Comparison of ENCODE assay signal across 10 mouse cellular contexts in genomic region chr5:57868702-57869101, GRCm38 (mm10).
A peak's percentile ranks its signal among the peaks of the same experiment; 100 is the strongest.
DNase-seq lines count a peak whose midpoint lies in the region; ATAC-seq and TF ChIP-seq lines count a peak whose summit lies in the region.
"Had no signal": no experiment of that assay in that cellular context is flagged by ENCODE, and none has a peak within 500 bp of the region (broad histone marks: within the 10 kb centered on the region; RNA-seq: fewer than 3 reads in every experiment).

No protein-coding gene starts in this region.

- H3K36me3 ChIP-seq in heart, embryonic 13.5 days: no peaks in the 10 kb centered on the region
- H3K36me3 ChIP-seq in thymus, adult 2 months (ENCODE audit: control insufficient read depth, insufficient read depth, low read length): no peaks in the 10 kb centered on the region
- no peaks in the 10 kb centered on the region for H3K36me3 ChIP-seq in kidney, postnatal 0 days (ENCODE audit: insufficient read depth, low read length)

- no peak for ATAC-seq in heart, embryonic 13.5 days (ENCODE audit: extremely low read depth, insufficient number of reproducible peaks, low FRiP score, low TSS enrichment)
- 0 out of 2 replicates have a peak, but pooled peaks have one; percentile 29 for ATAC-seq in kidney, postnatal 0 days (replicated peaks; ENCODE audit: low FRiP score, low read depth)

- H3K4me1 ChIP-seq in heart, embryonic 13.5 days: peaks cover 33% of the 10 kb centered on the region
- H3K4me1 ChIP-seq in thymus, adult 2 months (replicated peaks; ENCODE audit: control insufficient read depth, insufficient read depth, low read length): no peaks in the 10 kb centered on the region
- no peaks in the 10 kb centered on the region for H3K4me1 ChIP-seq in kidney, postnatal 0 days (replicated peaks; ENCODE audit: insufficient read depth, low read length)

- peak overlapping the region; percentile 43 for H3K4me2 ChIP-seq in heart, embryonic 13.5 days
- H3K4me2 ChIP-seq in kidney, postnatal 0 days (ENCODE audit: low read length): peak overlapping the region; percentile 4; the same call in 1 of the 2 replicates

- no peak for TF ChIP-seq POLR2A in thymus, adult 2 months (IDR thresholded peaks at IDR 0.05; ENCODE audit: control insufficient read depth, extremely low read depth, insufficient read depth, low read length, poor library complexity)

- peak overlapping the region; percentile 12; the same call in 1 of the 2 replicates for H3K9ac ChIP-seq in heart, embryonic 13.5 days
- H3K9ac ChIP-seq in kidney, postnatal 0 days (ENCODE audit: low read depth, low read length): no peak overlapping the region

- no peaks in the 10 kb centered on the region for H3K27me3 ChIP-seq in heart, embryonic 13.5 days (replicated peaks)
- no peaks in the 10 kb centered on the region for H3K27me3 ChIP-seq in thymus, adult 2 months (ENCODE audit: control insufficient read depth, insufficient read depth, low read length)
- H3K27me3 ChIP-seq in kidney, postnatal 0 days (ENCODE audit: insufficient read depth, low read length): no peaks in the 10 kb centered on the region

- 42% methylated on average over 4 of the region's 4 CpGs for WGBS in heart, embryonic 13.5 days
- 38% methylated on average over 4 of the region's 4 CpGs for WGBS in thymus, adult 2 months
- 19% methylated on average over 4 of the region's 4 CpGs for WGBS in kidney, postnatal 0 days

- peak overlapping the region; percentile 43 for H3K27ac ChIP-seq in heart, embryonic 13.5 days (replicated peaks)
- H3K27ac ChIP-seq in thymus, adult 2 months (ENCODE audit: control insufficient read depth, insufficient read depth, low read length): no peak overlapping the region
- no peak overlapping the region for H3K27ac ChIP-seq in kidney, postnatal 0 days

- DNase-seq in heart, adult 11 months: no peak
- peak; percentile 8 for DNase-seq in thymus, postnatal 25 days
- DNase-seq in thymus, adult 2 months: no peak
- peak; percentile 47 for DNase-seq in kidney, postnatal 0 days (ENCODE audit: low spot score)
- DNase-seq in yolk sac, embryonic 10.5 days (ENCODE audit: low spot score): peak; percentile 6
- DNase-seq in right cerebral cortex, postnatal 25 days: no peak
- no peak for DNase-seq in cerebellum, postnatal 25 days

- H3K9me3 ChIP-seq in heart, embryonic 13.5 days: no peaks in the 10 kb centered on the region
- H3K9me3 ChIP-seq in kidney, postnatal 0 days (replicated peaks; ENCODE audit: low read length): no peaks in the 10 kb centered on the region

- H3K4me3 ChIP-seq in heart, embryonic 13.5 days: no peak overlapping the region
- no peak overlapping the region for H3K4me3 ChIP-seq in thymus, adult 2 months (ENCODE audit: control insufficient read depth, insufficient read depth, low read length)
- H3K4me3 ChIP-seq in kidney, postnatal 0 days (replicated peaks; ENCODE audit: low read depth, low read length): no peak overlapping the region
- H3K4me3 ChIP-seq: erythroblast, embryonic 14.5 days; myocyte had no signal

- no peak for TF ChIP-seq CTCF in thymus, adult 2 months (IDR thresholded peaks at IDR 0.05; ENCODE audit: borderline replicate concordance, control insufficient read depth, extremely low read depth, insufficient read depth, low read length, poor library complexity)
- peak; percentile 55 for TF ChIP-seq CTCF in kidney, postnatal 0 days (IDR thresholded peaks at IDR 0.05; ENCODE audit: low read depth)

Comparison
In these comparisons a context has a peak if more than half of its experiments do, and no peak if none do; other contexts are left out.
1. DNase-seq: peak in thymus, postnatal 25 days (single experiment), kidney, postnatal 0 days (single experiment) and yolk sac, embryonic 10.5 days (single experiment); none in heart, adult 11 months (single experiment), thymus, adult 2 months (single experiment), right cerebral cortex, postnatal 25 days (single experiment) and cerebellum, postnatal 25 days (0 of 2).